Mouse (Mus musculus) liver, embryonic 14.5 days (tissue): ENCODE results near the gene BC049715. TPM values are rescaled to one million over a fixed set of nuclear protein-coding genes. Genes with fewer than 3 reads are reported as not detected.

Experiments used
- ATAC-seq: fragments of 200-750 bp; cut with Nextera tagmentation; 2 replicates; pipeline ENCODE4 v1.8.0; 2017; ENCODE audit warnings: moderate number of reproducible peaks, mild to moderate bottlenecking, moderate library complexity; ENCODE audit not compliant: insufficient read depth
- DNase-seq, 3 experiments: peaks; one replicate each; pipeline ENCODE4 v3.0.0-alpha.2; 2012 to 2013; ENCODE audit warnings: low read depth in 3 of 3, low spot score in 3 of 3
- H3K27ac ChIP-seq: fragments of 300-500 bp; sonication (generic); 2 replicates; pipeline ENCODE4 v1.5.1; 2014; ENCODE audit warnings: moderate library complexity, mild to moderate bottlenecking, control low read depth, inconsistent platforms
- H3K27me3 ChIP-seq: fragments of 300-500 bp; sonication (generic); 2 replicates; pipeline ENCODE4 v1.6.1; 2014; ENCODE audit warnings: mild to moderate bottlenecking, low read length, moderate library complexity; ENCODE audit not compliant: control insufficient read depth, insufficient read depth
- H3K36me3 ChIP-seq: fragments of 300-500 bp; sonication (generic); replicated peaks from 2 replicates; pipeline ENCODE4 v1.6.1; 2014; ENCODE audit warnings: low read depth; ENCODE audit not compliant: control insufficient read depth, insufficient read depth
- H3K4me1 ChIP-seq, 2 experiments: fragments of 200-500 bp in 1 of 2; fragments of 300-500 bp in 1 of 2; sonication (generic) in 1 of 2; replicated peaks; 2 replicates each; pipeline ENCODE4 v1.6.1; 2012 to 2014; ENCODE audit warnings: antibody characterized with exemption in 1 of 2, inconsistent platforms in 1 of 2, low read length in 1 of 2; ENCODE audit not compliant: control insufficient read depth in 2 of 2, insufficient read depth in 2 of 2
- H3K4me2 ChIP-seq: fragments of 300-500 bp; sonication (generic); 2 replicates; pipeline ENCODE4 v1.6.1; 2014; ENCODE audit warnings: low read depth, mild to moderate bottlenecking, control low read depth, moderate library complexity
- H3K4me3 ChIP-seq, 2 experiments: fragments of 200-500 bp in 1 of 2; fragments of 300-500 bp in 1 of 2; sonication (generic) in 1 of 2; 2 replicates each; pipeline ENCODE4 v1.5.1; 2012 to 2014; ENCODE audit warnings: low read depth in 2 of 2, low read length in 2 of 2, mild to moderate bottlenecking in 2 of 2, control low read depth in 1 of 2, inconsistent platforms in 1 of 2, moderate library complexity in 1 of 2; ENCODE audit not compliant: insufficient read depth in 1 of 2
- H3K9ac ChIP-seq: fragments of 300-500 bp; sonication (generic); replicated peaks from 2 replicates; pipeline ENCODE4 v1.6.1; 2014; ENCODE audit warnings: mild to moderate bottlenecking, control low read depth, moderate library complexity
- H3K9me3 ChIP-seq: fragments of 300-500 bp; sonication (generic); 2 replicates; pipeline ENCODE4 v1.6.1; 2016; ENCODE audit warnings: low read length, mixed read lengths; ENCODE audit not compliant: control insufficient read depth
- CTCF ChIP-seq: IDR thresholded peaks from 2 replicates; pipeline ENCODE4 v1.5.1; 2016; ENCODE audit warnings: antibody characterized with exemption, low read depth, control low read depth
- EP300 ChIP-seq: IDR thresholded peaks from 2 replicates; pipeline ENCODE4 v1.6.1; 2016; ENCODE audit warnings: antibody characterized with exemption, low read depth
- WGBS: fragments of 180-500 bp; shearing (Covaris S2); extraction: QIAGEN DNeasy Blood & Tissue Kit; methylation state at CpG from one replicate; pipeline ENCODE4 v1.1.7; 2014; ENCODE audit not compliant: insufficient replicate concordance; 5-methylcytosine and 5-hydroxymethylcytosine counted together
- polyA plus RNA-seq, 2 experiments: library from polyadenylated mRNA; depleted of rRNA in 1 of 2; stranded (reverse) in 1 of 2; unstranded in 1 of 2; fragments of >200 nt; fragmentation: Nextera tagmentation in 1 of 2; extraction: Ambion mirVana in 1 of 2; gene quantifications; 2 replicates each; pipeline versions ENCODE4 v1.2.1 to v1.2.3; 2012 to 2014

BC049715 gene
- polyA plus RNA-seq, 2 experiments = 0.71 to 0.73 TPM

DNA sequence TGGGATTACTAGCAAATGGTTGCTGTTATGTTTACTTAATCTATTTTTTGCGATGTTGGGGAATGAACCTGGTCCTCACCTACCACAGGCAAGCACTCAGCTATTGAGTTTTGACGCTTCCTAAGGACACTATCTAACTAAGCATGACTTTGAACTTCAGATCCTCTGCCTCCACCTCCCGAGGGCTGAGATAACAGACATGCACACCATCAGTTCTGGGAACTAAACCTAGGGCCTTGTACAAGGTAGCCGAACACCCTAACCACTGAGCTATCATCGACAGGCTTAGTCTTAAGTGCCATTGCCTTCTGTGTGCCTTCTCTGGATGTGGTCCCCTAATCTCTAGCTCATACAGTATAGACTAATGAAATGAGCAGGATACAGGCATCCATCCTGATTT is 37.9 kb downstream of the BC049715 start:
- Histone ChIP-seq H3K4me1 (peaks cover 5 to 13% of the 10 kb centered on the region in 2 experiments), H3K9me3 (no peaks in the 10 kb centered on the region), H3K36me3 (no peaks in the 10 kb centered on the region), H3K27ac (no peak overlapping the region), H3K4me3 (no peak overlapping the region), H3K9ac (no peak overlapping the region), H3K27me3 (no peaks in the 10 kb centered on the region), H3K4me2 (no peak overlapping the region)
- DNase-seq = no peak
- peak; percentile 66 for ATAC-seq
- TF ChIP-seq CTCF (no peak), EP300 (no peak)
- 39% methylated on average over 5 of the region's 5 CpGs for WGBS

DNA sequence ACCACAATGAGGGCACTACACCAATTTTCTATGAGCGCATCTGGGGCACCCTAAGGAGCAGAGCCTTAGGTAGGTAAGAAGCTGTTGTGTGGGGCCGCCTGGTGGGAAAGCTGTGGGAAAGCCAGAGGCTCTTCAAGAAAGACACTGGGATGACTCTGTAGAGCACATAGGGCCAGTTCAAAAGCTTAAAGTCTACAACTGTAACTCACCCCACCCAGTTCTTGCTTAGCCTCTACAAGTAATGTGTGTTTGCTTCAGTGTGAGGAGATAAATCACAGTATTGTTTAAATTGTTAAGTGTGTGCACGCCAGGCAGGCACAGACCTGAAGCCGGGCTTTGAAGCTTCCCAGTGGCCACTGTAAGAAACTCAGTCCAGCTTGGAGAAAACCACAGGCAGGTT is 38.7 kb downstream of the BC049715 start:
- Histone ChIP-seq H3K4me1 (peaks cover 0 to 9% of the 10 kb centered on the region in 2 experiments; a peak in 2 of 4 replicates), H3K9ac (no peak overlapping the region), H3K4me3 (no peak overlapping the region), H3K9me3 (no peaks in the 10 kb centered on the region), H3K27ac (no peak overlapping the region), H3K4me2 (no peak overlapping the region), H3K36me3 (no peaks in the 10 kb centered on the region), H3K27me3 (no peaks in the 10 kb centered on the region)
- WGBS = 74% methylated on average over 4 of the region's 4 CpGs
- DNase-seq (no peak), ATAC-seq (no peak)
- no peak for TF ChIP-seq EP300

- DNase-seq (no peak), ATAC-seq (no peak)
- TF ChIP-seq CTCF (no peak), EP300 (no peak)
Measured at GRCm38 (mm10) chr6:136868921-136869320, 41.5 kb downstream of the BC049715 start.

DNA sequence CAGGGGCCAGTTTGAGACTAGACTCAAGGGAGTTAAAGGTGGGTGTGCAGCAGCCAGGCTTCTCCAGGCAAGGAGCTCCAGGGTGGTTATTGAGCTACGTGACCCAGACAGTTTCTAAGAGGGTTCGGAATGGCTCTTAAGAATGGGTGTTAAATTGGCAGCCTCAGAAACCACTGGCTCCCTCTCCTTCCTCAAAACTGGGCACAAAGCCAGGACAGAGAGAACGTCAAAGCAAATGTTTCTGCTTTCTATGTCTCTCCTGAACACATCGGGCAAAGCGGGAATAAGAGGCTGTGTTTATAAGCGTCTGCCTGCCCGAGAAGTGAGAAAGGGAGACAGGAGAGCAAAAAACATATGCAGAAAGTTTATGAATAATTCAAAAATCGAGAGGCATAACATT is 47.2 kb downstream of the BC049715 start:
- Histone ChIP-seq H3K4me3 (no peak overlapping the region), H3K9me3 (no peaks in the 10 kb centered on the region), H3K4me1 (no peaks in the 10 kb centered on the region), H3K27me3 (no peaks in the 10 kb centered on the region), H3K4me2 (no peak overlapping the region), H3K27ac (no peak overlapping the region), H3K9ac (no peak overlapping the region), H3K36me3 (no peaks in the 10 kb centered on the region)
- WGBS = 51% methylated on average over 8 of the region's 8 CpGs
- ATAC-seq (no peak), DNase-seq (no peak)
- TF ChIP-seq CTCF (no peak), EP300 (no peak)

More at GRCm38 (mm10) chr6:136868921-136869320, 41.5 kb downstream of the BC049715 start:
- no peaks in the 10 kb centered on the region for H3K9me3 ChIP-seq
- WGBS = 68% methylated on average over 5 of the region's 5 CpGs
- H3K9ac ChIP-seq = no peak overlapping the region
- no peak overlapping the region for H3K4me2 ChIP-seq
- H3K4me3 ChIP-seq = no peak overlapping the region
- H3K27ac ChIP-seq = no peak overlapping the region
- H3K4me1 ChIP-seq = peaks cover 0 to 9% of the 10 kb centered on the region in 2 experiments; a peak in 2 of 4 replicates
- no peaks in the 10 kb centered on the region for H3K36me3 ChIP-seq
- no peaks in the 10 kb centered on the region for H3K27me3 ChIP-seq

DNA sequence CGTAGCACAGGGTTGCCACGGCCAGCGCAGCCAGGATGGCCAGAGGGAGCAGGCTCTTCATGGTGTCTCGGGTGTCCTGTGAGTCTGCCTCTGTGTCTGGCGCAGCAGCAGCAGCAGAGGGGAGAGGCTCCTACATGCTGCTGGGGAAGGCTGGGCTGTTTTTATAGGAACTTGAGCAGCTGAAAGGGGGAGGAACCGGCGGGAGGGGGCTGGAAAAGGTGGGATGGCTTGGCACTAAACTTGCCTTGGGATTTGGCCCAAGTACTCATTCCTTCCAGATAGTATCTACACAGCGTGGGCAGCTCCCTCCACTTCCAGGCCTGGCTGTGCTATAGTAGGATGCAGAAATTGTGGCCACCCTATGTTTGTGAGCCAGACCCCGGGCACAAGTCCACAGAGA is 48.2 kb downstream of the BC049715 start, which contains the start of gene Mgp:
Gene Mgp (minus strand): TSS at position 154 of the 400 bp plus-strand sequence.
- Histone ChIP-seq H3K4me1 (no peaks in the 10 kb centered on the region), H3K4me2 (no peak within 1 kb of the TSS), H3K4me3 (no peak within 1 kb of the TSS), H3K27me3 (no peaks in the 10 kb centered on the region), H3K36me3 (no peaks in the 10 kb centered on the region), H3K9ac (no peak within 1 kb of the TSS), H3K9me3 (no peaks in the 10 kb centered on the region), H3K27ac (no peak within 1 kb of the TSS)
- ATAC-seq = no peak
- TF ChIP-seq CTCF = no peak
- no peak for TF ChIP-seq EP300
- DNase-seq = no peak
- WGBS = 67% methylated on average over 9 of the region's 9 CpGs

DNA sequence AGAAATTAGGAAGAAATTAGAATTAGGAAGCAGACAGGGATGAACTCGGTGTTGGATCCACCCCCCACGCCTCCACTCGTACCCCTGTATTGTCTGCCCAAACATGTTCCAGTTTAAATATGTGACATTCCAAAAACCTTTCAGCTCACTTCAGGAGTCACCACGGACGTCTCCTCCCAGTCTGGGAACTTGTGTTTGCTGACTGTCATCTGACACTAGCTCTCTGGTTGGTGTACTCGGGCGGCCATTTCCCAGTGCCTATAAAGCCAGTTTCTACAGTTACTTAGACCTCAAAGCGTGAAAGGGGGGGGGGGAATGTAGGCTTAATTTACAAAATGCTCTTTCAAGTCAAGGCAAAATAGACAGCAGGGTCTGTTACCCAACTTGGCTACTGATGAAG is 54.3 kb downstream of the BC049715 start:
- no peaks in the 10 kb centered on the region for H3K4me1 ChIP-seq
- WGBS = 56% methylated on average over 8 of the region's 8 CpGs
- H3K9ac ChIP-seq = no peak overlapping the region
- H3K4me2 ChIP-seq = no peak overlapping the region
- H3K27ac ChIP-seq = no peak overlapping the region
- DNase-seq (no peak), ATAC-seq (no peak)
- no peaks in the 10 kb centered on the region for H3K27me3 ChIP-seq
- no peaks in the 10 kb centered on the region for H3K36me3 ChIP-seq
- no peaks in the 10 kb centered on the region for H3K9me3 ChIP-seq
- no peak for TF ChIP-seq CTCF
- no peak for TF ChIP-seq EP300
- H3K4me3 ChIP-seq = no peak overlapping the region
